In genomic region chr6:127870345-127871324, GRCm38 (mm10) we compare ENCODE assay signal across 9 mouse cellular contexts. TPM values are rescaled to one million over a fixed set of nuclear protein-coding genes. Genes with fewer than 3 reads are reported as not detected.
DNase-seq lines count a peak whose midpoint lies in the region; ATAC-seq and TF ChIP-seq lines count a peak whose summit lies in the region.
"Had no signal": no experiment of that assay in that cellular context is flagged by ENCODE, and none has a peak within 500 bp of the region (broad histone marks: within the 10 kb centered on the region; RNA-seq: fewer than 3 reads in every experiment).

No protein-coding gene starts in this region.

- no peaks in the 10 kb centered on the region for H3K4me1 ChIP-seq in liver, postnatal 0 days (ENCODE audit: insufficient read depth)
- no peaks in the 10 kb centered on the region for H3K4me1 ChIP-seq in liver, embryonic 11.5 days (replicated peaks; ENCODE audit: control insufficient read depth, insufficient read depth, low read length)
- no peaks in the 10 kb centered on the region for H3K4me1 ChIP-seq in neural tube, embryonic 11.5 days (ENCODE audit: control insufficient read depth, insufficient read depth, low read length)
- H3K4me1 ChIP-seq: neural tube, embryonic 12.5 days had no signal

- no peak overlapping the region for H3K4me3 ChIP-seq in liver, postnatal 0 days (ENCODE audit: low read depth, low read length)
- no peak overlapping the region for H3K4me3 ChIP-seq in liver, embryonic 11.5 days (ENCODE audit: low read depth, low read length)
- H3K4me3 ChIP-seq in neural tube, embryonic 11.5 days (ENCODE audit: low read depth, low read length): no peak overlapping the region
- H3K4me3 ChIP-seq: left cerebral cortex, adult 2 months; neural tube, embryonic 12.5 days had no signal

- intact Hi-C loops in gastrocnemius, postnatal 14 days (cut with DNase I; ENCODE audit: low total_unique reads): no loop called here

- H3K27ac ChIP-seq in liver, postnatal 0 days (ENCODE audit: low read depth): no peak overlapping the region
- no peak overlapping the region for H3K27ac ChIP-seq in liver, embryonic 11.5 days (ENCODE audit: low read depth, low read length)
- 0 out of 2 replicates have a peak overlapping the region, but pooled peaks have one; percentile 35 for H3K27ac ChIP-seq in neural tube, embryonic 11.5 days (ENCODE audit: low read depth, low read length)
- H3K27ac ChIP-seq: left cerebral cortex, adult 2 months; neural tube, embryonic 12.5 days had no signal

- TF ChIP-seq EP300 in liver, postnatal 0 days (IDR thresholded peaks at IDR 0.05; ENCODE audit: low read depth): no peak

- no peaks in the 10 kb centered on the region for H3K27me3 ChIP-seq in liver, postnatal 0 days (ENCODE audit: insufficient read depth, low read length)
- no peaks in the 10 kb centered on the region for H3K27me3 ChIP-seq in liver, embryonic 11.5 days (replicated peaks; ENCODE audit: control insufficient read depth, insufficient read depth, low read length)
- no peaks in the 10 kb centered on the region for H3K27me3 ChIP-seq in neural tube, embryonic 11.5 days (ENCODE audit: control insufficient read depth, insufficient read depth, low read length)
- H3K27me3 ChIP-seq: neural tube, embryonic 12.5 days had no signal

- no peaks in the 10 kb centered on the region for H3K9me3 ChIP-seq in liver, postnatal 0 days (ENCODE audit: low read length)
- no peaks in the 10 kb centered on the region for H3K9me3 ChIP-seq in liver, embryonic 11.5 days (ENCODE audit: control insufficient read depth, low read length)
- no peaks in the 10 kb centered on the region for H3K9me3 ChIP-seq in neural tube, embryonic 11.5 days (ENCODE audit: control insufficient read depth, low read length)
- H3K9me3 ChIP-seq: neural tube, embryonic 12.5 days had no signal

- 63% methylated on average over 12 of the region's 12 CpGs for WGBS in liver, postnatal 0 days (ENCODE audit: insufficient replicate concordance)
- 75% methylated on average over 12 of the region's 12 CpGs for WGBS in liver, embryonic 11.5 days
- 58% methylated on average over 12 of the region's 12 CpGs for WGBS in neural tube, embryonic 11.5 days

- TF ChIP-seq CTCF in liver, postnatal 0 days (IDR thresholded peaks at IDR 0.05; ENCODE audit: low read depth): 0 out of 2 replicates have a peak, but pooled peaks have one; percentile 4

- H3K36me3 ChIP-seq in liver, postnatal 0 days (replicated peaks; ENCODE audit: insufficient read depth, low read length): no peaks in the 10 kb centered on the region
- no peaks in the 10 kb centered on the region for H3K36me3 ChIP-seq in liver, embryonic 11.5 days (ENCODE audit: control insufficient read depth, insufficient read depth, low read length)
- H3K36me3 ChIP-seq in neural tube, embryonic 11.5 days (ENCODE audit: control insufficient read depth, insufficient read depth, low read length): no peaks in the 10 kb centered on the region
- H3K36me3 ChIP-seq: neural tube, embryonic 12.5 days had no signal

- no peak for ATAC-seq in liver, postnatal 0 days
- ATAC-seq in liver, embryonic 11.5 days (replicated peaks; ENCODE audit: low FRiP score): no peak
- ATAC-seq in neural tube, embryonic 11.5 days (ENCODE audit: insufficient read depth, low FRiP score, low TSS enrichment): no peak

- DNase-seq in liver, postnatal 0 days: no peak
- no peak for DNase-seq in liver, embryonic 11.5 days (ENCODE audit: low spot score)
- peak; percentile 85 for DNase-seq in embryo, embryonic 10.5 days (ENCODE audit: low spot score)
- peak; percentile 73 for DNase-seq in gastrocnemius, postnatal 14 days
- peak; percentile 53 for DNase-seq in neural tube, embryonic 11.5 days (ENCODE audit: low spot score)
- no peak for DNase-seq in layer of hippocampus, postnatal 25 days (ENCODE audit: extremely low spot score in 1 of 2, low spot score in 1 of 2)
- no peak for DNase-seq in adrenal gland, postnatal 10 days

- H3K4me2 ChIP-seq in liver, postnatal 0 days (ENCODE audit: low read depth, low read length): no peak overlapping the region
- H3K4me2 ChIP-seq in liver, embryonic 11.5 days: no peak overlapping the region
- H3K4me2 ChIP-seq in neural tube, embryonic 11.5 days (ENCODE audit: low read depth): no peak overlapping the region
- H3K4me2 ChIP-seq: neural tube, embryonic 12.5 days had no signal

- no peak overlapping the region for H3K9ac ChIP-seq in liver, postnatal 0 days (replicated peaks)
- no peak overlapping the region for H3K9ac ChIP-seq in liver, embryonic 11.5 days (ENCODE audit: low read depth, low read length)
- no peak overlapping the region for H3K9ac ChIP-seq in neural tube, embryonic 11.5 days (ENCODE audit: low read length)
- H3K9ac ChIP-seq: neural tube, embryonic 12.5 days had no signal

RNA-seq across cellular contexts. Expression of gene Tspan11, which starts 16.8 kb away (rescaled TPM):
- 0.25 and 0.38 TPM in 2 replicates for polyA plus RNA-seq in liver, postnatal 0 days (2015; fragmentation: Nextera tagmentation; extraction: Ambion mirVana)
- polyA plus RNA-seq in liver, embryonic 11.5 days (2014; fragmentation: Nextera tagmentation; extraction: Ambion mirVana): 0.58 and 1.7 TPM in 2 replicates
- total RNA-seq in gastrocnemius, postnatal 14 days (2021): 1 to 10 TPM; 4.4 to 10.0 TPM
- polyA plus RNA-seq in neural tube, embryonic 11.5 days (2014; fragmentation: Nextera tagmentation; extraction: Ambion mirVana): 10.3 and 11.7 TPM in 2 replicates
- 1 to 10 TPM; 2.6 TPM for total RNA-seq in layer of hippocampus, postnatal 25 days (2021)
- 1 to 10 TPM; 4.1 to 5.0 TPM for total RNA-seq in adrenal gland, postnatal 10 days (2021)

Comparison
In these comparisons a context has a peak if more than half of its experiments do, and no peak if none do; other contexts are left out.
1. DNase-seq: peak in embryo, embryonic 10.5 days (single experiment), gastrocnemius, postnatal 14 days (single experiment) and neural tube, embryonic 11.5 days (single experiment); none in liver, postnatal 0 days (single experiment), liver, embryonic 11.5 days (single experiment), layer of hippocampus, postnatal 25 days (0 of 2) and adrenal gland, postnatal 10 days (single experiment).